Mouse (Mus musculus): ENCODE measurements around the gene Cdhr2. TPM values are rescaled to one million over a fixed set of nuclear protein-coding genes. Genes with fewer than 3 reads are reported as not detected.
A peak's percentile ranks its signal among the peaks of the same experiment; 100 is the strongest.

Gene Cdhr2
- polyA plus RNA-seq, 1 experiment from 2014 or later = not detected

- ATAC-seq (ENCODE audit: insufficient read depth) = peak; percentile 45; the same call in 1 of the 2 replicates
- Histone ChIP-seq H3K36me3 (ENCODE audit: insufficient read depth) (no peaks in the 10 kb centered on the region), H3K4me2 (peak within 1 kb of the TSS; percentile 82), H3K9ac (no peak within 1 kb of the TSS), H3K27me3 (ENCODE audit: insufficient read depth, low read length) (peaks cover 32% of the 10 kb centered on the region), H3K9me3 (ENCODE audit: low read depth, low read length) (no peaks in the 10 kb centered on the region), H3K27ac (ENCODE audit: low read depth) (no peak within 1 kb of the TSS), H3K4me3 (ENCODE audit: low read depth, low read length) (peak within 1 kb of the TSS; percentile 53), H3K4me1 (ENCODE audit: insufficient read depth) (no peaks in the 10 kb centered on the region)
- no peak for TF ChIP-seq CTCF (IDR thresholded peaks at IDR 0.05; ENCODE audit: low read depth)
- WGBS = 3% methylated on average over 29 of the region's 29 CpGs
- DNase-seq = peak; percentile 25
Measured at GRCm38 (mm10) chr13:54749864-54750411, 48.7 kb downstream of the Cdhr2 start, which contains the start of gene Gprin1. Gene Gprin1, minus strand, starts transcription at chr13:54749874.

GRCm38 (mm10) chr13:54750699-54751098 lies 49.4 kb downstream of the Cdhr2 start:
- no peak for TF ChIP-seq CTCF (IDR thresholded peaks at IDR 0.05; ENCODE audit: low read depth)
- DNase-seq (peak; percentile 82), ATAC-seq (ENCODE audit: insufficient read depth) (no peak)
- Histone ChIP-seq H3K9ac (no peak overlapping the region), H3K9me3 (ENCODE audit: low read depth, low read length) (no peaks in the 10 kb centered on the region), H3K36me3 (ENCODE audit: insufficient read depth) (no peaks in the 10 kb centered on the region), H3K4me2 (no peak overlapping the region), H3K27ac (ENCODE audit: low read depth) (no peak overlapping the region), H3K4me3 (ENCODE audit: low read depth, low read length) (no peak overlapping the region), H3K27me3 (ENCODE audit: insufficient read depth, low read length) (peaks cover 32% of the 10 kb centered on the region), H3K4me1 (ENCODE audit: insufficient read depth) (no peaks in the 10 kb centered on the region)
- 2% methylated on average over 8 of the region's 8 CpGs for WGBS

- no peaks in the 10 kb centered on the region for H3K36me3 ChIP-seq (ENCODE audit: insufficient read depth)
- H3K9me3 ChIP-seq (ENCODE audit: low read depth, low read length) = no peaks in the 10 kb centered on the region
- TF ChIP-seq CTCF (IDR thresholded peaks at IDR 0.05; ENCODE audit: low read depth) = no peak
- 54% methylated on average over 10 of the region's 10 CpGs for WGBS
- H3K4me1 ChIP-seq (ENCODE audit: insufficient read depth) = peaks cover 1% of the 10 kb centered on the region; the same call in 1 of the 2 replicates
- DNase-seq (no peak), ATAC-seq (ENCODE audit: insufficient read depth) (no peak)
- no peak overlapping the region for H3K4me2 ChIP-seq
- H3K27me3 ChIP-seq (ENCODE audit: insufficient read depth, low read length) = peaks cover 34% of the 10 kb centered on the region
- H3K4me3 ChIP-seq (ENCODE audit: low read depth, low read length) = no peak overlapping the region
- no peak overlapping the region for H3K9ac ChIP-seq
- H3K27ac ChIP-seq (ENCODE audit: low read depth) = no peak overlapping the region
Measured at GRCm38 (mm10) chr13:54752656-54753055, 51.4 kb downstream of the Cdhr2 start.

GRCm38 (mm10) chr13:54753733-54754132 lies 52.5 kb downstream of the Cdhr2 start:
- H3K27ac ChIP-seq (ENCODE audit: low read depth) = no peak overlapping the region
- TF ChIP-seq CTCF (IDR thresholded peaks at IDR 0.05; ENCODE audit: low read depth) = no peak
- H3K27me3 ChIP-seq (ENCODE audit: insufficient read depth, low read length) = peaks cover 28% of the 10 kb centered on the region
- ATAC-seq (ENCODE audit: insufficient read depth) (no peak), DNase-seq (no peak)
- H3K9me3 ChIP-seq (ENCODE audit: low read depth, low read length) = no peaks in the 10 kb centered on the region
- no peak overlapping the region for H3K4me2 ChIP-seq
- peaks cover 3% of the 10 kb centered on the region; the same call in 1 of the 2 replicates for H3K4me1 ChIP-seq (ENCODE audit: insufficient read depth)
- 44% methylated on average over 6 of the region's 6 CpGs for WGBS
- H3K36me3 ChIP-seq (ENCODE audit: insufficient read depth) = no peaks in the 10 kb centered on the region
- no peak overlapping the region for H3K4me3 ChIP-seq (ENCODE audit: low read depth, low read length)
- no peak overlapping the region for H3K9ac ChIP-seq

GRCm38 (mm10) chr13:54754169-54755080 lies 53.2 kb downstream of the Cdhr2 start:
- Histone ChIP-seq H3K27ac (ENCODE audit: low read depth) (no peak overlapping the region), H3K4me3 (ENCODE audit: low read depth, low read length) (no peak overlapping the region), H3K36me3 (ENCODE audit: insufficient read depth) (no peaks in the 10 kb centered on the region), H3K4me2 (no peak overlapping the region), H3K9me3 (ENCODE audit: low read depth, low read length) (no peaks in the 10 kb centered on the region), H3K9ac (no peak overlapping the region), H3K4me1 (ENCODE audit: insufficient read depth) (peaks cover 3% of the 10 kb centered on the region; the same call in 1 of the 2 replicates), H3K27me3 (ENCODE audit: insufficient read depth, low read length) (peaks cover 28% of the 10 kb centered on the region)
- 33% methylated on average over 12 of the region's 12 CpGs for WGBS
- no peak for TF ChIP-seq CTCF (IDR thresholded peaks at IDR 0.05; ENCODE audit: low read depth)
- ATAC-seq (ENCODE audit: insufficient read depth) (no peak), DNase-seq (peak; percentile 24)

- Histone ChIP-seq H3K9ac (no peak overlapping the region), H3K36me3 (ENCODE audit: insufficient read depth) (no peaks in the 10 kb centered on the region), H3K27ac (ENCODE audit: low read depth) (no peak overlapping the region), H3K27me3 (ENCODE audit: insufficient read depth, low read length) (peaks cover 26% of the 10 kb centered on the region), H3K4me3 (ENCODE audit: low read depth, low read length) (no peak overlapping the region), H3K9me3 (ENCODE audit: low read depth, low read length) (no peaks in the 10 kb centered on the region), H3K4me1 (ENCODE audit: insufficient read depth) (peaks cover 3% of the 10 kb centered on the region; the same call in 1 of the 2 replicates), H3K4me2 (no peak overlapping the region)
- DNase-seq = no peak
- 16% methylated on average over 9 of the region's 9 CpGs for WGBS
- ATAC-seq (ENCODE audit: insufficient read depth) = no peak
- no peak for TF ChIP-seq CTCF (IDR thresholded peaks at IDR 0.05; ENCODE audit: low read depth)
Measured at GRCm38 (mm10) chr13:54755201-54755830, 54.1 kb downstream of the Cdhr2 start.

Measured in lung, embryonic 14.5 days (tissue).